Mouse (Mus musculus) embryonic facial prominence, embryonic 12.5 days (tissue): ENCODE results near the gene St6galnac4. TPM values are rescaled to one million over a fixed set of nuclear protein-coding genes. Genes with fewer than 3 reads are reported as not detected.

Experiments
- ATAC-seq: fragments of 200-750 bp; cut with Nextera tagmentation; 2 replicates; pipeline ENCODE4 v1.8.0; 2017; ENCODE audit not compliant: insufficient number of reproducible peaks, insufficient read depth, low FRiP score, low TSS enrichment
- H3K27ac ChIP-seq: fragments of 300-500 bp; sonication (generic); 2 replicates; pipeline ENCODE4 v1.5.1; 2016; ENCODE audit warnings: mild to moderate bottlenecking
- H3K27me3 ChIP-seq: fragments of 300-500 bp; sonication (generic); 2 replicates; pipeline ENCODE4 v1.6.1; 2016; ENCODE audit warnings: mild to moderate bottlenecking, moderate library complexity
- H3K36me3 ChIP-seq: fragments of 300-500 bp; sonication (generic); 2 replicates; pipeline ENCODE4 v1.6.1; 2016; ENCODE audit warnings: mild to moderate bottlenecking
- H3K4me1 ChIP-seq: fragments of 300-500 bp; sonication (generic); 2 replicates; pipeline ENCODE4 v1.6.1; 2016
- H3K4me2 ChIP-seq: fragments of 300-500 bp; sonication (generic); replicated peaks from 2 replicates; pipeline ENCODE4 v1.6.1; 2016; ENCODE audit warnings: mild to moderate bottlenecking, moderate library complexity
- H3K4me3 ChIP-seq: fragments of 300-500 bp; sonication (generic); 2 replicates; pipeline ENCODE4 v1.5.1; 2016; ENCODE audit warnings: mild to moderate bottlenecking
- H3K9ac ChIP-seq: fragments of 300-500 bp; sonication (generic); 2 replicates; pipeline ENCODE4 v1.6.1; 2016; ENCODE audit warnings: mild to moderate bottlenecking, moderate library complexity
- H3K9me3 ChIP-seq: fragments of 300-500 bp; sonication (generic); 2 replicates; pipeline ENCODE4 v1.6.1; 2016; ENCODE audit warnings: mild to moderate bottlenecking, moderate library complexity
- WGBS: fragments of 180-500 bp; shearing (Covaris S2); methylation state at CpG from one replicate; pipeline ENCODE4 v1.1.7; 2016; 5-methylcytosine and 5-hydroxymethylcytosine counted together
- polyA plus RNA-seq: library from polyadenylated mRNA; unstranded; fragments of >200 nt; fragmentation: Nextera tagmentation; extraction: Ambion mirVana; gene quantifications from 2 replicates; pipeline ENCODE4 v1.2.1, GENCODE M21; 2016

St6galnac4 gene
- polyA plus RNA-seq, 1 experiment from 2014 or later = 32.7 TPM

DNA sequence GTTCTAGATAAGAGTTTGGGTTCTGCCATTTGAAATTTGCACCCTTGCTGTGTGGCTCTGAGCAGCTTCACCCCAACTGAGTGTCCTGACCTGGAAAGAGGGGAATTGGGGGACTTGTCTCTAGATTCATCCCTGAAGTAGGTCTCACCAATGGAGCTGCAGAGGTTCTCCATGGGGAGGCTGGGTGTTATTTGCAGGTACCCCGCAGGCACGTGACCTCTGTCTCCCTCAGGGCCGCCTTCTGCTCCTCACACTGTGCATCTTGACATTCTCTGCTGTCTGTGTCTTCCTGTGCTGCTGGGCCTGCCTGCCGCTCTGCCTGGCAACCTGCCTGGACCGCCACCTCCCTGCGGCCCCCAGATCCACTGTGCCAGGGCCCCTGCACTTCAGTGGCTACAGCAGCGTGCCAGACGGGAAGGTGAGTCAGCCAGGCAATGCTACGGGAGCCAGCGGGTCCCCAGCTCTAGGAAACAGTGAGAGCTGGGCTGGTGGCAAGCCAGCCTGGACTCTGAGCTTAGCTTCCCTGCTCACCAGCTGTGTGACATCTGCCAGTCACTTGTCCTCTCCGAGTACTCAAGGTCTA, 2.4 kb downstream of the St6galnac4 start:
- Histone ChIP-seq H3K4me2 (no peak overlapping the region), H3K4me3 (no peak overlapping the region), H3K4me1 (peaks cover 13% of the 10 kb centered on the region), H3K9me3 (no peaks in the 10 kb centered on the region), H3K27ac (no peak overlapping the region), H3K9ac (no peak overlapping the region), H3K27me3 (no peaks in the 10 kb centered on the region), H3K36me3 (peaks cover 12% of the 10 kb centered on the region; the same call in 1 of the 2 replicates)
- no peak for ATAC-seq
- WGBS = 67% methylated on average over 11 of the region's 11 CpGs

- Histone ChIP-seq H3K9me3 (no peaks in the 10 kb centered on the region), H3K4me1 (peaks cover 13% of the 10 kb centered on the region), H3K9ac (no peak overlapping the region), H3K36me3 (peaks cover 17% of the 10 kb centered on the region), H3K27ac (no peak overlapping the region), H3K4me3 (no peak overlapping the region), H3K27me3 (no peaks in the 10 kb centered on the region), H3K4me2 (no peak overlapping the region)
- WGBS = 74% methylated on average over 10 of the region's 10 CpGs
- no peak for ATAC-seq
These were observed 3.3 kb downstream of the St6galnac4 start for GRCm38 (mm10) chr2:32590224-32590623.

GRCm38 (mm10) chr2:32591249-32591648, 4.4 kb downstream of the St6galnac4 start:
- Histone ChIP-seq H3K9ac (no peak overlapping the region), H3K27ac (no peak overlapping the region), H3K4me2 (no peak overlapping the region), H3K36me3 (peaks cover 22% of the 10 kb centered on the region), H3K4me3 (no peak overlapping the region), H3K9me3 (no peaks in the 10 kb centered on the region), H3K4me1 (peaks cover 13% of the 10 kb centered on the region), H3K27me3 (no peaks in the 10 kb centered on the region)
- WGBS = 66% methylated on average over 6 of the region's 6 CpGs
- ATAC-seq = no peak

GRCm38 (mm10) chr2:32596725-32597124, 9.8 kb downstream of the St6galnac4 start:
- no peak overlapping the region for H3K4me3 ChIP-seq
- H3K9me3 ChIP-seq = no peaks in the 10 kb centered on the region
- H3K36me3 ChIP-seq = peaks cover 34% of the 10 kb centered on the region
- peaks cover 9% of the 10 kb centered on the region for H3K4me1 ChIP-seq
- H3K4me2 ChIP-seq = no peak overlapping the region
- no peaks in the 10 kb centered on the region for H3K27me3 ChIP-seq
- no peak overlapping the region for H3K9ac ChIP-seq
- no peak overlapping the region for H3K27ac ChIP-seq
- no peak for ATAC-seq
- 90% methylated on average over 13 of the region's 13 CpGs for WGBS

GRCm38 (mm10) chr2:32597248-32597647, 10.4 kb downstream of the St6galnac4 start:
- H3K27me3 ChIP-seq = no peaks in the 10 kb centered on the region
- peaks cover 14% of the 10 kb centered on the region for H3K4me1 ChIP-seq
- no peaks in the 10 kb centered on the region for H3K9me3 ChIP-seq
- 86% methylated on average over 5 of the region's 5 CpGs for WGBS
- no peak overlapping the region for H3K9ac ChIP-seq
- H3K27ac ChIP-seq = no peak overlapping the region
- no peak overlapping the region for H3K4me2 ChIP-seq
- ATAC-seq = no peak
- H3K36me3 ChIP-seq = peaks cover 34% of the 10 kb centered on the region
- no peak overlapping the region for H3K4me3 ChIP-seq

GRCm38 (mm10) chr2:32597699-32598098, 10.8 kb downstream of the St6galnac4 start:
- WGBS = 89% methylated on average over 5 of the region's 5 CpGs
- Histone ChIP-seq H3K4me1 (peaks cover 18% of the 10 kb centered on the region), H3K9ac (no peak overlapping the region), H3K4me2 (no peak overlapping the region), H3K36me3 (peaks cover 34% of the 10 kb centered on the region), H3K4me3 (no peak overlapping the region), H3K27me3 (no peaks in the 10 kb centered on the region), H3K9me3 (no peaks in the 10 kb centered on the region), H3K27ac (no peak overlapping the region)
- ATAC-seq = no peak

- ATAC-seq = no peak
- Histone ChIP-seq H3K9ac (no peak overlapping the region), H3K27ac (no peak overlapping the region), H3K4me1 (peaks cover 18% of the 10 kb centered on the region), H3K4me2 (no peak overlapping the region), H3K4me3 (no peak overlapping the region), H3K36me3 (peaks cover 33% of the 10 kb centered on the region), H3K9me3 (no peaks in the 10 kb centered on the region), H3K27me3 (no peaks in the 10 kb centered on the region)
- WGBS = 85% methylated on average over 8 of the region's 8 CpGs
These were observed 11.6 kb downstream of the St6galnac4 start for GRCm38 (mm10) chr2:32598506-32598905.

GRCm38 (mm10) chr2:32599409-32599808, 12.5 kb downstream of the St6galnac4 start, which contains the start of gene St6galnac6:
Gene St6galnac6, plus strand, starts transcription at chr2:32599709.
- Histone ChIP-seq H3K9me3 (no peaks in the 10 kb centered on the region), H3K4me2 (no peak within 1 kb of the TSS), H3K36me3 (peaks cover 24% of the 10 kb centered on the region), H3K9ac (no peak within 1 kb of the TSS; the same call in 1 of the 2 replicates), H3K4me1 (peaks cover 18% of the 10 kb centered on the region), H3K4me3 (no peak within 1 kb of the TSS), H3K27me3 (no peaks in the 10 kb centered on the region), H3K27ac (0 out of 2 replicates have a peak within 1 kb of the TSS, but pooled peaks have one; percentile 11)
- 92% methylated on average over 3 of the region's 3 CpGs for WGBS
- no peak for ATAC-seq

- Histone ChIP-seq H3K9ac (peak overlapping the region; percentile 10; the same call in 1 of the 2 replicates), H3K4me1 (peaks cover 18% of the 10 kb centered on the region), H3K27me3 (no peaks in the 10 kb centered on the region), H3K4me2 (no peak overlapping the region), H3K36me3 (peaks cover 14% of the 10 kb centered on the region), H3K9me3 (no peaks in the 10 kb centered on the region), H3K27ac (peak overlapping the region; percentile 72), H3K4me3 (no peak overlapping the region)
- 35% methylated on average over 8 of the region's 8 CpGs for WGBS
- peak; percentile 18; the same call in 1 of the 2 replicates for ATAC-seq
These were observed 14.6 kb downstream of the St6galnac4 start for GRCm38 (mm10) chr2:32601417-32602065.

DNA sequence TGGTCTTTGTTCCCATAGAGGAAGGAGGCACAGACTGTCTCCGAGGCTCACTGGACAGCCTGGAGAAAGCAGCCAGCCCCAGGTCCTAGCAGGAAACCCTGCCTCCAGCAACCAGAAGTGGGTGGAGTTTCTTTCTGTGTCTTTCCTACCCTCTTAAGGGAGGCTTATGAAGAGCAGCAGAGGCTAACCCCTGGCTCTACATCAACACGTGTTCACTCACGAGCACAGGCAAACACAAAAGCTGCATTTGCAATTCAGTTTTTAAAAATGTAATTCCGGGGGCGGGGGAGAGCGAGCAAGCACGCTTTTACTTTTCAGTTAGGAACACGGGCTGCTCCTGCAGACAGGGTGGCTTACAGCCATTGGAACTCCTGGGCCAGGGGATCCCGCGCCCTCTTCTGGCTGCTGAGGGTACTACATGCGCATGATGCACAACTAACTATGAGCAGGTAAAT, 15.7 kb downstream of the St6galnac4 start:
- no peaks in the 10 kb centered on the region for H3K9me3 ChIP-seq
- H3K4me3 ChIP-seq = peak overlapping the region; percentile 28
- H3K4me1 ChIP-seq = peaks cover 24% of the 10 kb centered on the region
- under 1% methylated on average over 11 of the region's 11 CpGs for WGBS
- H3K9ac ChIP-seq = no peak overlapping the region
- H3K36me3 ChIP-seq = peaks cover 5% of the 10 kb centered on the region
- no peak; the same call in 1 of the 2 replicates for ATAC-seq
- H3K27ac ChIP-seq = peak overlapping the region; percentile 59
- H3K4me2 ChIP-seq = peak overlapping the region; percentile 45
- H3K27me3 ChIP-seq = no peaks in the 10 kb centered on the region

DNA sequence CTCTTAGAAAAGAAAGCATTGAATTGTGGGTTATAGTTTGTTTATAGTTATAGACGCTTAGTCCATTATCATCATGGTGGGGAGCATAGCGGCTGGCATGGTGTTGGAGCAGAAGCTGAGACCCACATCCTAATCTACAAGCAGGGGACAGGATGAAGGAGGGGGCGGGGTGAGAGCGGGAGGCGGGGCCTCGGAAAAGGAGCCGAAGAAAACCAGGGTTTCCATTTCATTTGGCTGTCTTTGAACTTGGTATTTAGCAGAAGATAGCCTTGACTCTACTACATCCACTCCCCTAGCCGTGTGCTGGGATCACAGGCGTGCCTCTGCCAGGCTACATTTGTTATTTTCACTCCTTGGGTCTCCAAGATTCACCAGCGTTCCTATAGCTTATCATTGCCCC, 17.7 kb downstream of the St6galnac4 start:
- Histone ChIP-seq H3K4me2 (no peak overlapping the region), H3K4me3 (no peak overlapping the region), H3K27ac (no peak overlapping the region), H3K36me3 (no peaks in the 10 kb centered on the region), H3K9ac (no peak overlapping the region), H3K27me3 (no peaks in the 10 kb centered on the region), H3K4me1 (peaks cover 36% of the 10 kb centered on the region), H3K9me3 (no peaks in the 10 kb centered on the region)
- WGBS = 51% methylated on average over 10 of the region's 10 CpGs
- ATAC-seq = no peak
